Mouse (Mus musculus): ENCODE data around the gene Cep83.
"Not testable (repeated sequence)": the region's sequence is repeated elsewhere in the genome, so short reads cannot be mapped to it uniquely, and the experiment has no call there.

Cep83 gene

DNA sequence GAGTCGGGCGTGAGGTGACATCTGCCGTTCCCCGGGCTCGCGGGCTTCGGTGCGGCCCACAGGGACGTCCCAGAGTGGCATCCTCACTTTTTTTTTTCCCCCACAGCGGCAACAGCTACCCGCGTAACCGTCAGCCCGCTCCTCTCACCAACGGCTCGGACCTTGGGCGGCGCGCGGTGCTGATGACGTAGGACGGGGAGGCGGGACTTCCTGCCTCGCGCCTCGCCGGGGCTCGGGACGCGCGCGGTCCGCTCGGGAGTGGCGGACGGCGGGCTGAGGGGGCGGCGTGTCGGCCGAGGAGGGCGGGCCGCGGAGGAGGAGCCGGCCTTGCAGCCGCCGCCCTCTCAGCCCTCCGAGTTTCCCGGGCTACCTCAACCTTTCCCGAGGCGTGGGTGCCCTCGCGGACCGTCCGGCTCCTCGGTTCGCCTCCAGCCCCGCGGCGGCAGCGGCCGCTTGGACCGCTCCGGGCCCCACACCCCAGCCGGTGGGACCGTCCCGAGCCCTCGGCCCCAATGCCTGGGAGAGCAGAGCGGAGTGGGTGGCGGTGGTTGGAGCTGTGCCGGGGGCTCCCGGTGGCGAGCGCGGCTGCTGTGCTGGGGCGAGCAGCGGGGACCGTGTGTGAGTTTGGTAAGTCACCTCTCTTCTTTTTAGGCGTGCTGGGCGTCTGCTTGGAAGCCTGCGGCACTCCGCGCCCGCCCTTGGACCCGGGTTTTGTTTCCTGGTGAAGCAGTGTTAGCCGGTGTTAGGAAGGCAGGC is at the start of gene Cep83:
Gene Cep83, plus strand, starts transcription at position 235 of the 756 bp plus-strand sequence.
- DNase-seq (ENCODE audit: low spot score), result peak; percentile 95

DNA sequence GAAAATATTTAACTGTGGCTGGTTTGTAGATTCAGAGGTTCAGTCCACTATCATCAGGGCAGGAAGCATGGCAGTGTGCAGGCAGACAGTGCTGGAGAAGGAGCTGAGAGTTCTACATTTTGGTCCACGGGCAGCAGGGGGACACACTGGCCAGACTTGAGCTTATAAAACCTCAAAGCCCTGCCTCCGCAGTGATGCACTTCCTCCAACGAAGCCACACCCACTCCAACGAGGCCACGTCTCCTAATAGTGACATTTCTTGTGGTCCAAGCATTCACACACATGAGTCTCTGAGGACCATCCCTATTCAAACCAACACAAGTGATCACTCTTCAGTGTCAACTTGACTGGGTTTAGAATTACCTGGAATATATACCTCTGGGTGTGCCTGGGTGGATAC is 49.2 kb upstream of the Cep83 start:
- DNase-seq (ENCODE audit: low spot score), result no peak

- DNase-seq (ENCODE audit: low spot score), result no peak
These were observed 48.4 kb upstream of the Cep83 start for GRCm38 (mm10) chr10:94640067-94640466.

DNA sequence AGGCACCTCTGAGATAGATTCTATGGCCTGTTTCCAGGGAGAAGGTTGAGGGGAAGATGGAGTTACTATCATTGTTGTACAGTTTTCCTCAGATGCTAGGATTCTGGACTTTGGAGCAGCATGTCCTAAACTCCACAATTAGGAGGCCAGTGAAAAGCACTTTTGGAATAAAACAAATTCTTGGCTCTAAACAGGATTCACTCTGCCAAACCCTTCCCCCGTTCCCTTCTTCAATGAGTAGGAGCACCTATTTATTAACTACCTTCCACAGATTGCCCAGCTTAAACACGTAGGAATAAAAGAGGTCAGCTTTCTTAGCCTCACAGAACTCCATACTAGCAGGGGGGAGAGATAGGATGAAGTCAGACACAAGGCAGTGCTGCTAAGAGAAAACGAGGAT is 24.4 kb upstream of the Cep83 start:
- no peak for DNase-seq (ENCODE audit: low spot score)

DNA sequence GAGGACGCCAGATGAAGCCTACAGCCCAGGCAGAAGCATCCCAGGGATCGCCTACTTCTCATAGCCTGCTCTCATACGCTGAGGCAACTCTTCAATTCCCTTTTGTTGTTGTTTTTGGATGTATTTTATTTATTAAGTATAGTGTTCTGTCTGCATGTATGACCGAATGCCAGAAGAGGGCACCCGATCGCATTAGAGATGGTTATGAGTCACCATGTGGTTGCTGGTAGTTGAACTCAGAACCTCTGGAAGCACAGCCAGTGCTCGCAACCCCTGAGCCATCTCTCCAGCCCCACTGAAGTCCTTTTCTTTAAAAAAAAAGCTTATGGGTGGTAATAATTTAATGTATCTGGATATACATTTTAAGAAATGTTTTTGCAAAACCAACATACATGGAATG is 24.0 kb upstream of the Cep83 start:
- DNase-seq (ENCODE audit: low spot score), result no peak

- no peak for DNase-seq (ENCODE audit: low spot score)
These were observed 20.3 kb upstream of the Cep83 start for GRCm38 (mm10) chr10:94668147-94668546.

DNA sequence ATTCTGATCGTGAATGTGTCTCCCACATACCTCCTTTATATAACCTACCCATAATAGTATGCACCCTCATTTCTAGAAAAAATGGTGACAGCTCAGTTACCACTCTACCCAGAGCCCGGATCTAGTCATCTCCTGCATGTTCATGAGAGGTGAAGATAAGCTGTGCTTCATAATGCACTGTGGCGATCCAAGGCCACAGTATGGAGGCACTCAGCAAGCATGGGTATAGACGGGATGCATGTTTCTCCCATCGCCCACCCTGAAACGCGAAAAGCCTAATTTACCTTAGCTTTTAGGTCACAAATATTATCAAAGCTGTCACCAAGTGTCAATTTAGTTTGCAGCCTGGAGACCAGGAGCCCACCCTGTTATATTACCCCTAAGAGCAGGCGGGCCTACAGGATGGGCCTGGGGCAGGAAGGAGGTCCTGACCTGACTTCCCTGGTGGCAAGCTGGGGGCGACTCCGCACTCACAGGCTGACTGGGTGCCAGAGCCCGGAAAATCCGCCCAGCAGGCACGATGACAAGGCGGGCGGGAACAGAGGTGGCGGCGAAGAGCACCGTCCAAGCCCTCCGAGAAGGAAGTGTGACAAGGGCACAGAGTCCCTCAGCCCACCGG is 544 bp upstream of the Cep83 start:
- DNase-seq (ENCODE audit: low spot score), result no peak

GRCm38 (mm10) chr10:94689176-94689510 is 689 bp downstream of the Cep83 start:
- no peak for DNase-seq (ENCODE audit: low spot score)

GRCm38 (mm10) chr10:94690376-94690775 is 1.9 kb downstream of the Cep83 start:
- no peak for DNase-seq (ENCODE audit: low spot score)

GRCm38 (mm10) chr10:94692163-94692562 is 3.7 kb downstream of the Cep83 start:
- DNase-seq (ENCODE audit: low spot score), result no peak

DNA sequence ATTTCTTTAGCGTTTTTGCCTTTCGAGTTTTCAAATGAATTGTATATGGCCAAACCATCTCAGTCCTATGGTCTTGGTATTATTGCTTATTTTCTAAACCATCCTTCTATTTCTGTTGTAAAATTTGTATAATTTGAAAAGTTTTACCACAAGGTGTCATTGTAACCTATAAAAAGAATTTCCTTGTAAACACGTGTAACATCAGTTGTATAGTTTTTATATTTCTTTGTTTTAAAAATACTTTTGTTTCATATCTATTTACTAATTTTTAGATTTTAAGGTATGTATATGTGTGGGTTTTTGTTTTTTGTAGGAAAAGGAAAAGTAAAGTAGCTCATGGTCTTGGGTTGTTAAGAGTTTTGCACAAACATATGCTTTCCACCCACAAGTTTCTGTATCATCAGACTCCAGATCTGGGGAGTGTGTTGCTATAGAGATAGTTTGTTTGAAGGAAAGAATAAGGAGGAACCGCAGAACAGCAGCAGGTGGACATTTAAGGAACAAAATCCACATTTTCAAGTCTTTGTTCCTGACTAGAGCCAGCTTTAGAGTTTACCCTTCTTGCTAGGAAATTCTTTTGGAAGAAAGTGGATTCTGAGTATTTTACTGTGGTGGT is 17.3 kb downstream of the Cep83 start:
- no peak for DNase-seq (ENCODE audit: low spot score)

DNA sequence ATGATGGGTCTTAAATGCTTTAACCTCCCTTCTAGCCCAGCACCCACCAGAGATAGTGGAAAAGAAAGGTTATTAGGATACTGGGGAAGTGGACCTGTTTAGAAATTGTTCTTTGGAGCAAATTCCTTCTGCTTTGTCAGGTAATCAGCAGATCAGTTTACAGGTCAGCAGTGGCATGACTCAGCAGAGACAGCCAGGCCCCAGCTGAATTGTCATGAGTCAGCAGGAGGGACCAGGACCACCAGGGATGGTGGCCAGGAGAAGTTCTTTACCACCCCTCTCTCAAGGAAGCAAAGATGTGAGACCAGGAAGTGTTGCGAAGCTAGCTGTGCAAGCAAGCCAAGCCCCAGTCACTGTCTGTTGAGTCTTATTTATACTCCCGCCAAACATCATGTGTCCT is 18.2 kb downstream of the Cep83 start:
- no peak for DNase-seq (ENCODE audit: low spot score)

DNA sequence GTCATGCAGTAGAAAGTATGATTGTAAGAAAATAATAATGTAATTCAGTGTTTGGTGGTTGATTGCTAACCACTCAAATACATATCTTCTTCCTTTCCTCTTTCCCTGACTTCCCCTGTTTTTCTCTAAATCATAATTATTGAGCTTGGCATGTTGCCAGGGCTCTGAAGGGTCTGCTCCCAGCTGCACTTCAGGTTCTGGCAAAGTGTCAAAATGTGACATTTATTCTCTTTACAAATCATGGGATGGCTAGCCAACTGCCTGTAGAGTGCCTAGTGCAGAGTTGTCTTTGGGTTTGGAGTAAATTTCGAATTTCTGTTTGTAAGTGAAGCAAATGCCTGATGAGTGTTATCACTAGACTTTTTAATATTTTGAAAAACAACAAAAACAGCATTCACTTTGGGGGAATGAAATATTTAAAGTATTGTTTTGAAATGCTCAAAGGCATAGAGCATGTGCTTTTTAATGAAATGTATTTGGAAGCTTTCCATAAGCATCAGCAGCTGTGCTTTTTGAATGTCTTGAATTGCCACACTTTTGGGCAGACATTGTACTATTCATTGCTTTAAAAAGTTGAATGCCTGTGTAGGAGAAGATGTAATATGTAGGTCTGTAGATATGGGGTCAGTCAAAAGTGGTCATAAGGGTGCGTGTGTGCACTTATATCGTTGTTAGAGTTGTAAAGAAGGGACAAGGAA is 21.3 kb downstream of the Cep83 start:
- DNase-seq (ENCODE audit: low spot score), result no peak

- DNase-seq (ENCODE audit: low spot score), result no peak
These were observed 21.9 kb downstream of the Cep83 start for GRCm38 (mm10) chr10:94710320-94710695.

DNA sequence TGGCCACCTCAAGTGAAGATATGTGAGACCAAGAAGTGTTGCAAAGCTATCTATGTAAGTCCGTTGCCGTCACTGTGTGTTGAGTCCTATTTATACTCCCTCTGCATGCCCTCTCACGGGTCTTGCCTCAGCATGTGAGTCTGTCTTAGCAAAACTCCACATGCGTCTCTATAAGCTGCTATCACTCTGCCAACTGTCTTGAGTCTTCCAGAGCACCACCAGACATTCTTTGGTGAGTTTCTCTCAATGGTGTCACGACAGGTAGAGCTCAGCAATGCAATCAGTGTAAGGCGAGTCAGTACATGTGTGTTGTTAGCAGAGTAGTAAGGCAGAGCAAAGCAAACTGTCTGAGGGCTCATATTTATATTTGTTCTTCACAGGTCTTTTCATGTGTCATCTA is 31.8 kb downstream of the Cep83 start:
- DNase-seq (ENCODE audit: low spot score), result no peak

- not testable (repeated sequence) for DNase-seq (ENCODE audit: low spot score)
These were observed 39.6 kb downstream of the Cep83 start for GRCm38 (mm10) chr10:94728053-94728452.

DNA sequence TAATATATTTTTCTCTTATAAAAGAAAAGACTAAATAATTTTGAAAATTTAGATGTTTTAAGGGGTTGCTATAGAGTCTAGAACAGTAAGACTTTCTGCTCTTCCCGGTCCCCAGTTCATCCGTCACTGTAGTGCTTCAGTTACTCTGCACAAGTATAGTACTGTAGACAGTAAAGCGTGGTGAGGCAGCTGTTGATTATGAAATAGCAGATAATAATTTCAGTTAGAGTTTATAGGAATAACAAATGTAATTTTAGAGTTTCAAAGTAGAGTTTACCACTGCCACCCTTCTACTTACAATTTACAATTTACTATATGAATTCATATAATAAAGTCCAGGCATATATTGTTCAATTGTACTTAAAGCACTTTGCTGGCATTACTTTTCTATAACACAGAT is 42.0 kb downstream of the Cep83 start:
- DNase-seq (ENCODE audit: low spot score), result no peak

GRCm38 (mm10) chr10:94734829-94735228 is 46.4 kb downstream of the Cep83 start:
- DNase-seq (ENCODE audit: low spot score), result no peak

- no peak for DNase-seq (ENCODE audit: low spot score)
These were observed 51.8 kb downstream of the Cep83 start for GRCm38 (mm10) chr10:94740221-94740620.

DNA sequence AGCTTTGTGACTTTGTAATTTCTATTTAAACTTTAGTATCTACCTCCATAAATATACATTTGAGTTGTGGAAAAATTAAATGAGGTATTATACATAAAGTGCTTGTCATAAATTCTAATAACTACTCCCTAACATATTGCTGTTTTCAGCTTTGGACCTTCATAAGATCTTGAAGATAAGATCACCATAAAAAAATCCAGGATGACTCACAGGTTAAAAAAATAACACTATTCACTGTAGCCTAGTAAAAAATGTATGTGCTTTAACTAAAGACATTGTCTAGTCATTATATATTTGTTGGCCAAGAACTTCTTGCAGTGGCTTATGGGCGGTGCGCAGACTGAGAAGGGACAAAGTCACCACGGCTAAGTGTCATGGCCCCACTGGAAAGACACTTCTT is 53.0 kb downstream of the Cep83 start:
- no peak for DNase-seq (ENCODE audit: low spot score)

GRCm38 (mm10) chr10:94747011-94747410 is 58.6 kb downstream of the Cep83 start:
- no peak for DNase-seq (ENCODE audit: low spot score)

DNA sequence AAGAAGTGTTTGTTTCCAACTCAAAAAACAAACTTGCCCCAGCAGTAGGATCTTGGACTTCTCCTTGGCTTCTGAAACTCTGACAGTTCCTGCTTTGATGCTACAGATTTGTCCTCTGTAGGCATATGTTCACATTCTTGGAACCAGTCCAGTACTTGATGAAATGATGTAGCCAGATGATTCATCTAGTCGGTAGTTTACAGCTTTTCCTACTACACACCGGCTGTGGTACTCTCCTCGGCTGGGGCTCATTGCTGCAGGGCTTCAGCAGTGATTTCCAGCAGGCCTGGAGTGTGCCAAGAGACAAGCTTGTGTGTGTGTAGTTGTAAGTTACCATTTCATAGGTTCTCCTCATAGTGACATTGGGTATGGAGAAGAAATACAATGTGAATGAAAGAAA is 83.0 kb downstream of the Cep83 start:
- DNase-seq (ENCODE audit: low spot score), result no peak

- no peak for DNase-seq (ENCODE audit: low spot score)
These were observed 89.1 kb downstream of the Cep83 start for GRCm38 (mm10) chr10:94777576-94777975.

All from urinary bladder, postnatal 25 days (tissue).